Mouse (Mus musculus) neural tube, postnatal 0 days (tissue): ENCODE measurements around the gene Kifap3. TPM values are rescaled to one million over a fixed set of nuclear protein-coding genes. Genes with fewer than 3 reads are reported as not detected.

Experiments
- polyA plus RNA-seq: library from polyadenylated mRNA; unstranded; fragments of >200 nt; fragmentation: Nextera tagmentation; extraction: Ambion mirVana; gene quantifications from 2 replicates; pipeline ENCODE4 v1.2.1, GENCODE M21; 2015

The Kifap3 gene
- polyA plus RNA-seq = 115 and 121 TPM in 2 replicates

DNA sequence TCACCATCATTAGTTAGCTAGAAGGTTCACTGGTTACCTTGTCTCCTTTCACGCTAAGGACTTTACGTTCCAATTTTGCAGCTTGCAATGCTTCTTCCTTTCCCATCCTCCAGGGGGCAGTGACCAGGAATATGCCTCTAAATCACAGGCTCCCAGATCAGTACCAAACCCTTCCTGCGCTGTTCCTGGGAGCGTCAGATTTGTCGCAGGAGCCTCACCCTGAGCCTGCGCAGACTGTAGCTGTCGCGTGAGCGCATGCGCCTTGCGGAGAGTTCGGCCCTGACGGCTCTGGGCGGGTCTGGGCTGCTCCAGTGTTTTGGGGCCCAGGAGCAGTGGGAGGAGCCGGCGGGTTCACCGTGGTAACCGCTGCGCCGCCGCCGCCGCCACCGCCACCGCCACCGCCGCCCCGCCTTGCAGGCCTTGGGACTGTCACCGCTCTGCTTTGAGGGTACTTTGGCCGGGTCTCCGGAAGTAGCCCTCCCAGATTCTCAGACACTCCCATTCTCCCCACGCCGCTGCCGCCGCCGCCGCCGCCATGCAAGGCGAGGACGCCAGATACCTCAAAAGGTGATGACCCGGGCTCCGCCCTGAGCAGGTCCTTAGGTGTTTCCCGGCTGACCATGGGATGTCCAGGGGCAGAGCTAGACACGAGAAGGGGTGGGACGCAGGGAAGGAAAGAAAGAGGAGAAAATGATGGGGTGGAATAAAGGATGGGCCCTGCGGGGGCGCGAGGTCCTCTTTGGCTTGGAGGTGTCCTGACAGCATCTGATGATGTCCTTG lies at the start of gene Kifap3:
Kifap3 (plus strand) TSS at position 248 of the 780 bp plus-strand sequence.

DNA sequence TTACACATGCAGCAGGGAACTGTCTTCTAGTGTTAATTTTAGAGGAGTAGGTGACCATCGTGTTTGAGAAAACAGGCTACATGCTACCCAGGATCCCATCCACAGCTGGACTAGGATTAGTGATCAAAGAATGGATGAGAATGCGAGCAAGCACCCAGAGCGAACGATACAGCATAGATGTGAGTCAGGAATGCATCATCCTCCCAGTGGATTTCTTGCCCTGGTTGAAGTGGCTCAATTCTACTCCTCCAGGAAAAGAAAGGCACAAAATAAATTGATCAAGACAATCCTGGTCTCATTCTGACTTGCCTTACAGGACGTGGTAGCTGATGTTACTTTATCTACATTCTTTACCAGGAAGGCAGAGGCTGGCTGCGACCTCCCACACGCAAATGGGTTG lies 149.5 kb downstream of the Kifap3 start, which contains the start of gene Scyl3:
Scyl3 (plus strand) TSS at position 255 of the 400 bp plus-strand sequence.

Other genes starting within 250 kb of the Kifap3 start
- gene Mettl11b, start 54.4 kb upstream of the Kifap3 start, polyA plus RNA-seq = 0.14 TPM in 1 of 2 replicates, not detected in the other
- 12.2 and 12.7 TPM in 2 replicates for gene Scyl3, start 149.5 kb downstream of the Kifap3 start, polyA plus RNA-seq
- 1.7 and 2.7 TPM in 2 replicates for gene BC055324, start 215.2 kb downstream of the Kifap3 start, polyA plus RNA-seq
- gene Mettl18, start 215.3 kb downstream of the Kifap3 start, polyA plus RNA-seq = 7.2 and 7.8 TPM in 2 replicates